Mouse (Mus musculus) heart, embryonic 14.5 days (tissue): ENCODE measurements around the gene Slc25a45. TPM values are rescaled to one million over a fixed set of nuclear protein-coding genes. Genes with fewer than 3 reads are reported as not detected.

ENCODE experiments used
- ATAC-seq: fragments of 200-750 bp; cut with Nextera tagmentation; 2 replicates; pipeline ENCODE4 v1.8.0; 2017; ENCODE audit warnings: low read depth, moderate TSS enrichment; ENCODE audit not compliant: insufficient number of reproducible peaks, insufficient read depth, low FRiP score
- H3K27ac ChIP-seq, 2 experiments: fragments of 200-500 bp in 1 of 2; fragments of 300-500 bp in 1 of 2; sonication (generic) in 1 of 2; replicated peaks in 1 of 2; 2 replicates each; pipeline ENCODE4 v1.5.1; 2012 to 2014; ENCODE audit warnings: low read depth in 2 of 2, low read length in 2 of 2, control low read depth in 1 of 2, mild to moderate bottlenecking in 1 of 2, mixed read lengths in 1 of 2; ENCODE audit not compliant: control insufficient read depth in 1 of 2, insufficient read depth in 1 of 2
- H3K27me3 ChIP-seq: fragments of 300-500 bp; sonication (generic); 2 replicates; pipeline ENCODE4 v1.6.1; 2014; ENCODE audit warnings: mild to moderate bottlenecking, low read length, control low read depth; ENCODE audit not compliant: control insufficient read depth, insufficient read depth
- H3K36me3 ChIP-seq: fragments of 300-500 bp; sonication (generic); 2 replicates; pipeline ENCODE4 v1.6.1; 2014; ENCODE audit warnings: mild to moderate bottlenecking, control low read depth, low read length, mixed read lengths; ENCODE audit not compliant: control insufficient read depth, insufficient read depth
- H3K4me1 ChIP-seq, 2 experiments: fragments of 200-500 bp in 1 of 2; fragments of 300-500 bp in 1 of 2; sonication (generic) in 1 of 2; 2 replicates each; pipeline ENCODE4 v1.6.1; 2012 to 2014; ENCODE audit warnings: low read length in 2 of 2, control low read depth in 1 of 2, mixed read lengths in 1 of 2; ENCODE audit not compliant: control insufficient read depth in 2 of 2, insufficient read depth in 2 of 2
- H3K4me2 ChIP-seq: fragments of 300-500 bp; sonication (generic); 2 replicates; pipeline ENCODE4 v1.6.1; 2014; ENCODE audit warnings: mild to moderate bottlenecking, low read length
- H3K4me3 ChIP-seq, 2 experiments: fragments of 200-500 bp in 1 of 2; fragments of 300-500 bp in 1 of 2; sonication (generic) in 1 of 2; 2 replicates each; pipeline ENCODE4 v1.5.1; 2012 to 2014; ENCODE audit warnings: low read length in 2 of 2, mild to moderate bottlenecking in 2 of 2, control low read depth in 1 of 2, low read depth in 1 of 2, moderate library complexity in 1 of 2; ENCODE audit not compliant: control insufficient read depth in 1 of 2, insufficient read depth in 1 of 2
- H3K9ac ChIP-seq: fragments of 300-500 bp; sonication (generic); 2 replicates; pipeline ENCODE4 v1.6.1; 2014; ENCODE audit warnings: mild to moderate bottlenecking, low read length
- H3K9me3 ChIP-seq: fragments of 300-500 bp; sonication (generic); 2 replicates; pipeline ENCODE4 v1.6.1; 2016; ENCODE audit warnings: low read length, control low read depth; ENCODE audit not compliant: control insufficient read depth
- WGBS: fragments of 180-500 bp; shearing (Covaris S2); extraction: QIAGEN DNeasy Blood & Tissue Kit; methylation state at CpG from one replicate; pipeline ENCODE4 v1.1.7; 2014; 5-methylcytosine and 5-hydroxymethylcytosine counted together
- polyA plus RNA-seq: library from polyadenylated mRNA; unstranded; fragments of >200 nt; fragmentation: Nextera tagmentation; extraction: Ambion mirVana; gene quantifications from 2 replicates; pipeline ENCODE4 v1.2.1, GENCODE M21; 2014

The Slc25a45 gene
- polyA plus RNA-seq, 1 experiment from 2014 or later: 2.8 TPM

GRCm38 (mm10) chr19:5841999-5842784 lies 35.4 kb upstream of the Slc25a45 start:
- Histone ChIP-seq H3K4me1 (peaks cover 45 to 75% of the 10 kb centered on the region in 2 experiments), H3K27me3 (no peaks in the 10 kb centered on the region), H3K9ac (peak overlapping the region; percentile 36; the same call in 1 of the 2 replicates), H3K27ac (peak overlapping the region; percentile 23 to 39; a peak in 3 of 4 replicates), H3K9me3 (no peaks in the 10 kb centered on the region), H3K36me3 (no peaks in the 10 kb centered on the region), H3K4me3 (0 out of 4 replicates have a peak overlapping the region, but pooled peaks of 1 of the 2 experiments have one; percentile 25), H3K4me2 (peak overlapping the region; percentile 66)
- no peak for ATAC-seq
- WGBS: 76% methylated on average over 5 of the region's 5 CpGs

- peak overlapping the region; percentile 22; the same call in 1 of the 2 replicates for H3K9ac ChIP-seq
- peak overlapping the region; percentile 23 to 98; a peak in 2 of 4 replicates for H3K27ac ChIP-seq
- peak overlapping the region; percentile 25 to 44; a peak in 3 of 4 replicates for H3K4me3 ChIP-seq
- no peak for ATAC-seq
- H3K9me3 ChIP-seq: no peaks in the 10 kb centered on the region
- H3K36me3 ChIP-seq: no peaks in the 10 kb centered on the region
- 77% methylated on average over 9 of the region's 9 CpGs for WGBS
- no peaks in the 10 kb centered on the region for H3K27me3 ChIP-seq
- peaks cover 50 to 75% of the 10 kb centered on the region in 2 experiments for H3K4me1 ChIP-seq
- H3K4me2 ChIP-seq: peak overlapping the region; percentile 66
Observed at GRCm38 (mm10) chr19:5842785-5843730, 34.5 kb upstream of the Slc25a45 start.

GRCm38 (mm10) chr19:5843781-5844691 lies 33.6 kb upstream of the Slc25a45 start:
- peak overlapping the region; percentile 75 for H3K9ac ChIP-seq
- no peaks in the 10 kb centered on the region for H3K9me3 ChIP-seq
- no peaks in the 10 kb centered on the region for H3K27me3 ChIP-seq
- H3K4me2 ChIP-seq: peak overlapping the region; percentile 66
- H3K4me1 ChIP-seq: peaks cover 60 to 85% of the 10 kb centered on the region in 2 experiments
- peak overlapping the region; percentile 25 to 44 for H3K4me3 ChIP-seq
- WGBS: 69% methylated on average over 30 of the region's 30 CpGs
- H3K36me3 ChIP-seq: no peaks in the 10 kb centered on the region
- peak overlapping the region; percentile 95 to 98; a peak in 3 of 4 replicates for H3K27ac ChIP-seq
- ATAC-seq: no peak

- 57% methylated on average over 12 of the region's 12 CpGs for WGBS
- peak overlapping the region; percentile 75 for H3K9ac ChIP-seq
- peak overlapping the region; percentile 25 to 44 for H3K4me3 ChIP-seq
- no peaks in the 10 kb centered on the region for H3K36me3 ChIP-seq
- peak overlapping the region; percentile 95 to 98 for H3K27ac ChIP-seq
- peak overlapping the region; percentile 66 for H3K4me2 ChIP-seq
- no peaks in the 10 kb centered on the region for H3K27me3 ChIP-seq
- no peaks in the 10 kb centered on the region for H3K9me3 ChIP-seq
- H3K4me1 ChIP-seq: peaks cover 67 to 92% of the 10 kb centered on the region in 2 experiments
- no peak for ATAC-seq
Observed at GRCm38 (mm10) chr19:5844831-5845318, 32.7 kb upstream of the Slc25a45 start.

- peak overlapping the region; percentile 95 to 98 for H3K27ac ChIP-seq
- peak overlapping the region; percentile 75 for H3K9ac ChIP-seq
- peak overlapping the region; percentile 66 for H3K4me2 ChIP-seq
- peak overlapping the region; percentile 31 to 44 for H3K4me3 ChIP-seq
- H3K36me3 ChIP-seq: no peaks in the 10 kb centered on the region
- H3K9me3 ChIP-seq: no peaks in the 10 kb centered on the region
- H3K4me1 ChIP-seq: peaks cover 71 to 91% of the 10 kb centered on the region in 2 experiments
- peak; percentile 43 for ATAC-seq
- 5% methylated on average over 45 of the region's 45 CpGs for WGBS
- no peaks in the 10 kb centered on the region for H3K27me3 ChIP-seq
Observed at GRCm38 (mm10) chr19:5845319-5846135, 32.1 kb upstream of the Slc25a45 start.

- Histone ChIP-seq H3K36me3 (peaks cover 3% of the 10 kb centered on the region; the same call in 1 of the 2 replicates), H3K9me3 (no peaks in the 10 kb centered on the region), H3K4me3 (peak overlapping the region; percentile 23 to 31), H3K4me1 (peaks cover 68 to 91% of the 10 kb centered on the region in 2 experiments), H3K4me2 (peak overlapping the region; percentile 66), H3K27ac (peak overlapping the region; percentile 95 to 98), H3K27me3 (no peaks in the 10 kb centered on the region), H3K9ac (peak overlapping the region; percentile 65)
- 0 out of 2 replicates have a peak, but pooled peaks have one; percentile 2 for ATAC-seq
- WGBS: 3% methylated on average over 7 of the region's 7 CpGs
Observed at GRCm38 (mm10) chr19:5846154-5846553, 31.5 kb upstream of the Slc25a45 start.
